Mouse (Mus musculus): ENCODE results near the gene Il4ra. TPM values are rescaled to one million over a fixed set of nuclear protein-coding genes. Genes with fewer than 3 reads are reported as not detected.

The Il4ra gene
- total and polyA plus RNA-seq, 2 experiments = 11.3 to 24.0 TPM

- H3K4me3 ChIP-seq (ENCODE audit: insufficient read depth, low read depth, low read length) = no peak overlapping the region
- no peak for TF ChIP-seq CTCF (IDR thresholded peaks at IDR 0.05; ENCODE audit: low read depth, low read length)
- no peak for TF ChIP-seq POLR2A (IDR thresholded peaks at IDR 0.05; ENCODE audit: extremely low read depth, insufficient read depth, low read length)
- H3K79me2 ChIP-seq (ENCODE audit: control insufficient read depth, insufficient read depth, low read length) = no peaks in the 10 kb centered on the region
- DNase-seq (ENCODE audit: extremely low read depth, low read depth, low spot score) = no peak
- H3K9ac ChIP-seq (ENCODE audit: low read depth, low read length) = no peak overlapping the region
- WGBS = 89% methylated on average over 1 of the region's 1 CpGs
- peaks cover 17% of the 10 kb centered on the region for H3K4me1 ChIP-seq (ENCODE audit: control insufficient read depth, insufficient read depth, low read length)
- no peak overlapping the region for H3K27ac ChIP-seq (replicated peaks; ENCODE audit: insufficient read depth, low read depth, low read length)
- no peaks in the 10 kb centered on the region for H3K36me3 ChIP-seq (ENCODE audit: control insufficient read depth, insufficient read depth, low read length)
- H3K27me3 ChIP-seq (ENCODE audit: control insufficient read depth, insufficient read depth, low read length) = no peaks in the 10 kb centered on the region
These were observed 28.3 kb downstream of the Il4ra start for GRCm38 (mm10) chr7:125580220-125580549.

- Histone ChIP-seq H3K4me3 (ENCODE audit: insufficient read depth, low read depth, low read length) (peak overlapping the region; percentile 17; the same call in 1 of the 2 replicates), H3K36me3 (ENCODE audit: control insufficient read depth, insufficient read depth, low read length) (no peaks in the 10 kb centered on the region), H3K79me2 (ENCODE audit: control insufficient read depth, insufficient read depth, low read length) (no peaks in the 10 kb centered on the region), H3K27ac (replicated peaks; ENCODE audit: insufficient read depth, low read depth, low read length) (no peak overlapping the region), H3K4me1 (ENCODE audit: control insufficient read depth, insufficient read depth, low read length) (peaks cover 17% of the 10 kb centered on the region), H3K27me3 (ENCODE audit: control insufficient read depth, insufficient read depth, low read length) (no peaks in the 10 kb centered on the region), H3K9ac (ENCODE audit: low read depth, low read length) (no peak overlapping the region)
- TF ChIP-seq CTCF (IDR thresholded peaks at IDR 0.05; ENCODE audit: low read depth, low read length) (no peak), POLR2A (IDR thresholded peaks at IDR 0.05; ENCODE audit: extremely low read depth, insufficient read depth, low read length) (no peak)
- WGBS = 21% methylated on average over 16 of the region's 16 CpGs
- no peak for DNase-seq (ENCODE audit: extremely low read depth, low read depth, low spot score)
These were observed 28.9 kb downstream of the Il4ra start for GRCm38 (mm10) chr7:125580625-125581316.

GRCm38 (mm10) chr7:125581317-125581672 lies 29.4 kb downstream of the Il4ra start:
- DNase-seq (ENCODE audit: extremely low read depth, low read depth, low spot score) = peak; percentile 31
- WGBS = 7% methylated on average over 21 of the region's 21 CpGs

GRCm38 (mm10) chr7:125583325-125584004 lies 31.5 kb downstream of the Il4ra start:
- DNase-seq (ENCODE audit: extremely low read depth, low read depth, low spot score) = no peak
- Histone ChIP-seq H3K27me3 (ENCODE audit: control insufficient read depth, insufficient read depth, low read length) (no peaks in the 10 kb centered on the region), H3K4me1 (ENCODE audit: control insufficient read depth, insufficient read depth, low read length) (no peaks in the 10 kb centered on the region), H3K4me3 (ENCODE audit: insufficient read depth, low read depth, low read length) (no peak overlapping the region), H3K79me2 (ENCODE audit: control insufficient read depth, insufficient read depth, low read length) (no peaks in the 10 kb centered on the region), H3K27ac (replicated peaks; ENCODE audit: insufficient read depth, low read depth, low read length) (no peak overlapping the region), H3K9ac (ENCODE audit: low read depth, low read length) (no peak overlapping the region), H3K36me3 (ENCODE audit: control insufficient read depth, insufficient read depth, low read length) (no peaks in the 10 kb centered on the region)
- WGBS = 61% methylated on average over 6 of the region's 6 CpGs
- TF ChIP-seq CTCF (IDR thresholded peaks at IDR 0.05; ENCODE audit: low read depth, low read length) (no peak), POLR2A (IDR thresholded peaks at IDR 0.05; ENCODE audit: extremely low read depth, insufficient read depth, low read length) (no peak)

More at GRCm38 (mm10) chr7:125581317-125581672, 29.4 kb downstream of the Il4ra start:
- no peak overlapping the region for H3K9ac ChIP-seq (ENCODE audit: low read depth, low read length)
- peaks cover 17% of the 10 kb centered on the region for H3K4me1 ChIP-seq (ENCODE audit: control insufficient read depth, insufficient read depth, low read length)
- no peak overlapping the region for H3K27ac ChIP-seq (replicated peaks; ENCODE audit: insufficient read depth, low read depth, low read length)
- H3K36me3 ChIP-seq (ENCODE audit: control insufficient read depth, insufficient read depth, low read length) = no peaks in the 10 kb centered on the region
- TF ChIP-seq CTCF (IDR thresholded peaks at IDR 0.05; ENCODE audit: low read depth, low read length) = peak; percentile 99
- TF ChIP-seq POLR2A (IDR thresholded peaks at IDR 0.05; ENCODE audit: extremely low read depth, insufficient read depth, low read length) = no peak
- no peaks in the 10 kb centered on the region for H3K79me2 ChIP-seq (ENCODE audit: control insufficient read depth, insufficient read depth, low read length)
- H3K4me3 ChIP-seq (ENCODE audit: insufficient read depth, low read depth, low read length) = peak overlapping the region; percentile 17; the same call in 1 of the 2 replicates
- no peaks in the 10 kb centered on the region for H3K27me3 ChIP-seq (ENCODE audit: control insufficient read depth, insufficient read depth, low read length)

- Histone ChIP-seq H3K4me1 (ENCODE audit: control insufficient read depth, insufficient read depth, low read length) (no peaks in the 10 kb centered on the region), H3K36me3 (ENCODE audit: control insufficient read depth, insufficient read depth, low read length) (no peaks in the 10 kb centered on the region), H3K9ac (ENCODE audit: low read depth, low read length) (no peak overlapping the region), H3K79me2 (ENCODE audit: control insufficient read depth, insufficient read depth, low read length) (no peaks in the 10 kb centered on the region), H3K4me3 (ENCODE audit: insufficient read depth, low read depth, low read length) (no peak overlapping the region), H3K27ac (replicated peaks; ENCODE audit: insufficient read depth, low read depth, low read length) (no peak overlapping the region), H3K27me3 (ENCODE audit: control insufficient read depth, insufficient read depth, low read length) (no peaks in the 10 kb centered on the region)
- no peak for TF ChIP-seq CTCF (IDR thresholded peaks at IDR 0.05; ENCODE audit: low read depth, low read length)
- no peak for TF ChIP-seq POLR2A (IDR thresholded peaks at IDR 0.05; ENCODE audit: extremely low read depth, insufficient read depth, low read length)
- DNase-seq (ENCODE audit: extremely low read depth, low read depth, low spot score) = no peak
- 81% methylated on average over 5 of the region's 5 CpGs for whole genome bisulfite sequencing
These were observed 32.1 kb downstream of the Il4ra start for GRCm38 (mm10) chr7:125584005-125584369.

- Histone ChIP-seq H3K4me1 (ENCODE audit: control insufficient read depth, insufficient read depth, low read length) (no peaks in the 10 kb centered on the region), H3K27ac (replicated peaks; ENCODE audit: insufficient read depth, low read depth, low read length) (no peak overlapping the region), H3K36me3 (ENCODE audit: control insufficient read depth, insufficient read depth, low read length) (no peaks in the 10 kb centered on the region), H3K4me3 (ENCODE audit: insufficient read depth, low read depth, low read length) (no peak overlapping the region), H3K27me3 (ENCODE audit: control insufficient read depth, insufficient read depth, low read length) (no peaks in the 10 kb centered on the region), H3K79me2 (ENCODE audit: control insufficient read depth, insufficient read depth, low read length) (no peaks in the 10 kb centered on the region), H3K9ac (ENCODE audit: low read depth, low read length) (no peak overlapping the region)
- WGBS = 98% methylated on average over 23 of the region's 23 CpGs
- no peak for DNase-seq (ENCODE audit: extremely low read depth, low read depth, low spot score)
- TF ChIP-seq POLR2A (IDR thresholded peaks at IDR 0.05; ENCODE audit: extremely low read depth, insufficient read depth, low read length) = no peak
- TF ChIP-seq CTCF (IDR thresholded peaks at IDR 0.05; ENCODE audit: low read depth, low read length) = no peak
These were observed 34.4 kb downstream of the Il4ra start for GRCm38 (mm10) chr7:125586355-125586754.
